In genomic region chr9:46026058-46026849, GRCm38 (mm10) we compare ENCODE assay signal across 13 mouse cellular contexts. TPM values are rescaled to one million over a fixed set of nuclear protein-coding genes. Genes with fewer than 3 reads are reported as not detected.
DNase-seq lines count a peak whose midpoint lies in the region; ATAC-seq and TF ChIP-seq lines count a peak whose summit lies in the region.
"Had no signal": no experiment of that assay in that cellular context is flagged by ENCODE, and none has a peak within 500 bp of the region (broad histone marks: within the 10 kb centered on the region; RNA-seq: fewer than 3 reads in every experiment).

No protein-coding gene starts in this region.

- no peak overlapping the region for H3K4me3 ChIP-seq in hindbrain, postnatal 0 days (ENCODE audit: low read length)
- H3K4me3 ChIP-seq in hindbrain, embryonic 14.5 days (replicated peaks; ENCODE audit: low read length), result no peak overlapping the region
- H3K4me3 ChIP-seq in liver, postnatal 0 days (ENCODE audit: low read depth, low read length), result no peak overlapping the region
- H3K4me3 ChIP-seq: forebrain, embryonic 10.5 days; lung, embryonic 15.5 days had no signal

- H3K9me3 ChIP-seq in hindbrain, postnatal 0 days (ENCODE audit: low read length), result no peaks in the 10 kb centered on the region
- H3K9me3 ChIP-seq in hindbrain, embryonic 14.5 days (ENCODE audit: control insufficient read depth, low read length), result no peaks in the 10 kb centered on the region
- H3K9me3 ChIP-seq in liver, postnatal 0 days (ENCODE audit: low read length), result no peaks in the 10 kb centered on the region
- H3K9me3 ChIP-seq: forebrain, embryonic 10.5 days; lung, embryonic 15.5 days had no signal

- H3K4me1 ChIP-seq in hindbrain, postnatal 0 days (ENCODE audit: insufficient read depth, low read length), result no peaks in the 10 kb centered on the region
- no peaks in the 10 kb centered on the region for H3K4me1 ChIP-seq in hindbrain, embryonic 14.5 days (replicated peaks; ENCODE audit: control insufficient read depth, insufficient read depth, low read length)
- H3K4me1 ChIP-seq in liver, postnatal 0 days (ENCODE audit: insufficient read depth), result peaks cover 15% of the 10 kb centered on the region

- 66% methylated on average over 9 of the region's 9 CpGs for WGBS in hindbrain, postnatal 0 days
- 85% methylated on average over 9 of the region's 9 CpGs for WGBS in hindbrain, embryonic 14.5 days
- 73% methylated on average over 9 of the region's 9 CpGs for WGBS in liver, postnatal 0 days (ENCODE audit: insufficient replicate concordance)

- TF ChIP-seq EP300 in liver, postnatal 0 days (IDR thresholded peaks at IDR 0.05; ENCODE audit: low read depth), result no peak

- H3K36me3 ChIP-seq in hindbrain, postnatal 0 days (ENCODE audit: insufficient read depth, low read length), result no peaks in the 10 kb centered on the region; the same call in 1 of the 2 replicates
- H3K36me3 ChIP-seq in hindbrain, embryonic 14.5 days (replicated peaks; ENCODE audit: control insufficient read depth, insufficient read depth), result no peaks in the 10 kb centered on the region
- H3K36me3 ChIP-seq in liver, postnatal 0 days (replicated peaks; ENCODE audit: insufficient read depth, low read length), result no peaks in the 10 kb centered on the region; the same call in 1 of the 2 replicates
- H3K36me3 ChIP-seq: lung, embryonic 15.5 days had no signal

- no peak for DNase-seq in hindbrain, postnatal 0 days (ENCODE audit: low spot score)
- DNase-seq in hindbrain, embryonic 14.5 days (ENCODE audit: low spot score), result no peak
- DNase-seq in cerebellum, postnatal 14 days, result peak; percentile 20 to 37
- peak; percentile 78 for DNase-seq in layer of hippocampus, adult 9-11 months
- no peak for DNase-seq in liver, postnatal 0 days
- no peak for DNase-seq in heart, adult 8-10 months (ENCODE audit: low spot score)
- DNase-seq: embryo, embryonic 11 days; gastrocnemius, postnatal 25 days; kidney, postnatal 14 days; midbrain, embryonic 14.5 days had no signal

- H3K27ac ChIP-seq in hindbrain, postnatal 0 days, result peak overlapping the region; percentile 3
- no peak overlapping the region for H3K27ac ChIP-seq in hindbrain, embryonic 14.5 days
- no peak overlapping the region for H3K27ac ChIP-seq in liver, postnatal 0 days (ENCODE audit: low read depth)
- H3K27ac ChIP-seq: forebrain, embryonic 10.5 days; lung, embryonic 15.5 days had no signal

- no peak overlapping the region for H3K9ac ChIP-seq in hindbrain, postnatal 0 days (replicated peaks; ENCODE audit: low read length)
- no peak overlapping the region for H3K9ac ChIP-seq in hindbrain, embryonic 14.5 days
- no peak overlapping the region for H3K9ac ChIP-seq in liver, postnatal 0 days (replicated peaks)
- H3K9ac ChIP-seq: lung, embryonic 15.5 days had no signal

- no peak for ATAC-seq in hindbrain, postnatal 0 days
- ATAC-seq in hindbrain, embryonic 14.5 days (ENCODE audit: low FRiP score), result no peak
- peak; percentile 41 for ATAC-seq in CD4-positive, CD25-positive, alpha-beta regulatory T cell, adult 4 months
- ATAC-seq in liver, postnatal 0 days, result no peak

- no peak for TF ChIP-seq CTCF in hindbrain, postnatal 0 days (IDR thresholded peaks at IDR 0.05; ENCODE audit: low read depth)
- TF ChIP-seq CTCF in liver, postnatal 0 days (IDR thresholded peaks at IDR 0.05; ENCODE audit: low read depth), result no peak

- H3K4me2 ChIP-seq in hindbrain, postnatal 0 days (ENCODE audit: low read depth, low read length), result no peak overlapping the region
- H3K4me2 ChIP-seq in hindbrain, embryonic 14.5 days (replicated peaks), result no peak overlapping the region
- H3K4me2 ChIP-seq in liver, postnatal 0 days (ENCODE audit: low read depth, low read length), result no peak overlapping the region
- H3K4me2 ChIP-seq: lung, embryonic 15.5 days had no signal

- no peaks in the 10 kb centered on the region for H3K27me3 ChIP-seq in hindbrain, postnatal 0 days (ENCODE audit: insufficient read depth, low read length)
- no peaks in the 10 kb centered on the region for H3K27me3 ChIP-seq in hindbrain, embryonic 14.5 days (ENCODE audit: control insufficient read depth, insufficient read depth, low read length)
- no peaks in the 10 kb centered on the region for H3K27me3 ChIP-seq in liver, postnatal 0 days (ENCODE audit: insufficient read depth, low read length)
- H3K27me3 ChIP-seq: lung, embryonic 15.5 days had no signal

RNA-seq across cellular contexts. Expression of gene Sik3, which starts 13.6 kb away (rescaled TPM):
- total RNA-seq in hindbrain, postnatal 0 days (2014; rRNA removed), result 32.3 and 37.1 TPM in 2 replicates
- polyA plus RNA-seq in hindbrain, postnatal 0 days (2015; fragmentation: Nextera tagmentation; extraction: Ambion mirVana), result 12.5 and 12.6 TPM in 2 replicates
- polyA plus RNA-seq in hindbrain, embryonic 14.5 days (2014; fragmentation: Nextera tagmentation; extraction: Ambion mirVana), result 10.9 and 11.0 TPM in 2 replicates
- 10 to 100 TPM; 12.8 to 16.0 TPM for polyA plus RNA-seq in CD4-positive, CD25-positive, alpha-beta regulatory T cell, adult 4 months (2017; shearing (Covaris generic))
- polyA plus RNA-seq in liver, postnatal 0 days (2015; fragmentation: Nextera tagmentation; extraction: Ambion mirVana), result 5.0 TPM in 2 replicates
- total RNA-seq in heart, adult 8-10 months (2022), result 10 to 100 TPM; 62.0 to 81.1 (median 73.3) TPM

RNA-seq across cellular contexts. Expression of gene Pafah1b2, which starts 13.8 kb away (rescaled TPM):
- total RNA-seq in hindbrain, postnatal 0 days (2014; rRNA removed), result 137 and 186 TPM in 2 replicates
- polyA plus RNA-seq in hindbrain, postnatal 0 days (2015; fragmentation: Nextera tagmentation; extraction: Ambion mirVana), result 222 and 243 TPM in 2 replicates
- polyA plus RNA-seq in hindbrain, embryonic 14.5 days (2014; fragmentation: Nextera tagmentation; extraction: Ambion mirVana), result 289 and 303 TPM in 2 replicates
- 10 to 100 TPM; 64.2 to 72.1 TPM for polyA plus RNA-seq in CD4-positive, CD25-positive, alpha-beta regulatory T cell, adult 4 months (2017; shearing (Covaris generic))
- 35.8 and 42.6 TPM in 2 replicates for polyA plus RNA-seq in liver, postnatal 0 days (2015; fragmentation: Nextera tagmentation; extraction: Ambion mirVana)
- total RNA-seq in heart, adult 8-10 months (2022), result 10 to 100 TPM; 44.4 to 54.1 (median 49.2) TPM

Comparison
In these comparisons a context has a peak if more than half of its experiments do, and no peak if none do; other contexts are left out.
1. DNase-seq: peak in cerebellum, postnatal 14 days (2 of 2) and layer of hippocampus, adult 9-11 months (single experiment); none in hindbrain, postnatal 0 days (single experiment), hindbrain, embryonic 14.5 days (single experiment), liver, postnatal 0 days (single experiment) and heart, adult 8-10 months (single experiment).